Mouse (Mus musculus): Measurements from ENCODE around the gene Whrn. TPM values are rescaled to one million over a fixed set of nuclear protein-coding genes. Genes with fewer than 3 reads are reported as not detected.
A peak's percentile ranks its signal among the peaks of the same experiment; 100 is the strongest.

Whrn gene
- polyA plus RNA-seq, 1 experiment from 2014 or later, result 8.7 TPM

DNA sequence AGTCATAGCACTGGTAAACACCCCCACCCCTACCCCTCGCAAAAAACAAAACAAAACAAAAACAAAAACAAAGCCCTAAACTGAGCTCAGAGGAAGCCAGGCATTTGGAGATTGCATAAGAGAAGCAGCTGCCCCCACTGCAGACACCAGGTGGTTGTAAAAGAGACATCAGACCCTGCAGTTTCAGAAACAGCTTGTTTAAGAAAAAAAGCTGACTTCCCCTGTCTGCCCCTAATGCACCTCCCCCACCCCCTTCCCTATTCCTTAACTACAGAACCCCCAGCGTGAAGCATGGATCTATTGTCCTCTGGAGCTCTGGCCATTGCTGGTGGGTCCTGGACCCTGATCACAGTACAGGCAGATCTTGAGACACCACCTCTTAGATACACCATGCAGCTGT is 21.4 kb downstream of the Whrn start:
- Histone ChIP-seq H3K27me3 (ENCODE audit: control insufficient read depth, insufficient read depth, low read length) (no peaks in the 10 kb centered on the region), H3K27ac (ENCODE audit: low read depth, low read length) (no peak overlapping the region), H3K4me1 (ENCODE audit: control insufficient read depth, insufficient read depth, low read length) (no peaks in the 10 kb centered on the region), H3K9ac (ENCODE audit: low read depth, low read length) (no peak overlapping the region), H3K4me2 (replicated peaks; ENCODE audit: low read depth, low read length) (no peak overlapping the region), H3K9me3 (ENCODE audit: control insufficient read depth, low read length) (no peaks in the 10 kb centered on the region), H3K4me3 (ENCODE audit: low read length) (no peak overlapping the region), H3K36me3 (ENCODE audit: control insufficient read depth, insufficient read depth, low read length) (no peaks in the 10 kb centered on the region)
- 18% methylated on average over 2 of the region's 2 CpGs for WGBS
- ATAC-seq (ENCODE audit: low FRiP score, low TSS enrichment), result no peak

DNA sequence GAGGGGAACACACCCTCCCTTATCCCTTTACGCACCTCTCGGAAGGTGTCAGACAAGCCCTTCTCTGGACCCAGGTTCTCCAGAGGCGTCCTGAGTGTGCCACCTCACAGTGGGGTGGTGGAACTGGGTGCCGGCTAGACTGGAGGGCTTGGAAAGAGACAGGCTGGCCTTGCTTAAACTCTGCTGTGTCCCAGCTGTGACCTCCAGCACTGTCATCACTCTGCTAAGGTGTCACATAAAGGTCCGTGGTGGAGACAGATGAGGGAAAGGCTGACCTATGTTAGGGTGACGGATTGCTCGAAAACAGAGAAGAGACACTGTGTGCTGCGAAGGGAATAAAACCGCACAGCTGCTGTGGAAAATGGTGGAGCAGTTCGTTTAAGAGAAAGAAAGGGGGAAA is 28.5 kb downstream of the Whrn start:
- peak; percentile 30; the same call in 1 of the 2 replicates for ATAC-seq (ENCODE audit: low FRiP score, low TSS enrichment)
- Histone ChIP-seq H3K4me3 (ENCODE audit: low read length) (no peak overlapping the region), H3K9ac (ENCODE audit: low read depth, low read length) (no peak overlapping the region), H3K9me3 (ENCODE audit: control insufficient read depth, low read length) (no peaks in the 10 kb centered on the region; the same call in 1 of the 2 replicates), H3K27me3 (ENCODE audit: control insufficient read depth, insufficient read depth, low read length) (no peaks in the 10 kb centered on the region), H3K27ac (ENCODE audit: low read depth, low read length) (no peak overlapping the region), H3K4me2 (replicated peaks; ENCODE audit: low read depth, low read length) (no peak overlapping the region), H3K4me1 (ENCODE audit: control insufficient read depth, insufficient read depth, low read length) (peaks cover 3% of the 10 kb centered on the region), H3K36me3 (ENCODE audit: control insufficient read depth, insufficient read depth, low read length) (peaks cover 2% of the 10 kb centered on the region; the same call in 1 of the 2 replicates)
- 22% methylated on average over 10 of the region's 10 CpGs for WGBS

DNA sequence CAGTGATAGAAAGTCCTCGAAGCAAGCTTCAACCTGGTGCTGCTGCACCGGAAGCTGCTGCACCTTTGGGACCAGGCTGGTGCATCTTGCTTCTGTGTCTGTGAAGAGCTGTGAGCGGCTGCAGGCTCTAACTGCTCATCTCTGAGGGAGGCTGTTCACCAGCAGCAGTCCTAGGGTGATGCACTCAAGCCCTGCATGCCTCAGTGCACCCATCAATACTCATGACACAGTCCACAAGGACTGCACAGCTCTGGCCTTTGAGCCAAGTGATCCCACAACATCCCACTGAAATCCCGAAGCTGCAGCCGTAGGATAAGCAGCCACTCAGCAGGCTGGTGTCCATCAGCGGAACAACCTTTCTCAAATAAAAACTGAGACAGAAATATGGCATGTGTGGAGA is 29.6 kb downstream of the Whrn start:
- Histone ChIP-seq H3K4me1 (ENCODE audit: control insufficient read depth, insufficient read depth, low read length) (peaks cover 3% of the 10 kb centered on the region), H3K27me3 (ENCODE audit: control insufficient read depth, insufficient read depth, low read length) (no peaks in the 10 kb centered on the region), H3K27ac (ENCODE audit: low read depth, low read length) (no peak overlapping the region), H3K4me2 (replicated peaks; ENCODE audit: low read depth, low read length) (no peak overlapping the region), H3K9me3 (ENCODE audit: control insufficient read depth, low read length) (no peaks in the 10 kb centered on the region; the same call in 1 of the 2 replicates), H3K9ac (ENCODE audit: low read depth, low read length) (no peak overlapping the region), H3K36me3 (ENCODE audit: control insufficient read depth, insufficient read depth, low read length) (peaks cover 2% of the 10 kb centered on the region; the same call in 1 of the 2 replicates), H3K4me3 (ENCODE audit: low read length) (no peak overlapping the region)
- WGBS, result 50% methylated on average over 6 of the region's 6 CpGs
- ATAC-seq (ENCODE audit: low FRiP score, low TSS enrichment), result peak; percentile 37; the same call in 1 of the 2 replicates

DNA sequence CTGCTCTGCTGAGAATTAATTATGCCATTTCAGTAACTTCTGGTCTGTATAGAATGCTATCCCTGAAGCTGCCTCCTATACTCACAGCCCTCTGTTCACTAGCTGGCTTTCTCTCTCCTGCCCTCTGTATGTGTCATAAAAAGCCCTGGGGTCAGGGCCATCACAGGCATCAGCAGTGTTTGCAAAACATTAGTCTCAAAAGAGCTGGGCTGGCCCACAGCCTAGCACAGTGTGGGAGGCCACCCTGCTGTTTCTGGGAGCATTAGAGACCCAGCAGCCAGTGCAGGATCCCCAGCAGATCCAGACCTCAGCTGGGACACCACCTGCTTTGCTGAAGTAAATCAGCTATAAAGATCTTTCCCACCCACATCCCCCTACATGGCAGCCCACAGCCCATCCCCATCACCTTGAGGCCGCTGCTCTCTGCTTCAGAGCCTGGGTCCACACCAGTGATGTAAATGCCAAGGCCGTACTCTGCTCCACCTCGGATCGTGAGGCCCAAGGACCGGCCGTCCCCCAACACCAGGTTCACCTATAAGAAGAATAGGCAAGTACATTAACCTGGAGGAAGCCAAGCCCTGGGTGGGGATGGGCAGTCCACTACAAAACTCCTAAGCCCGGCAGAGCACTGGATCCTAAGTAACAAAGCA is 34.8 kb downstream of the Whrn start:
- Histone ChIP-seq H3K9me3 (ENCODE audit: control insufficient read depth, low read length) (no peaks in the 10 kb centered on the region), H3K27me3 (ENCODE audit: control insufficient read depth, insufficient read depth, low read length) (no peaks in the 10 kb centered on the region), H3K27ac (ENCODE audit: low read depth, low read length) (no peak overlapping the region), H3K4me3 (ENCODE audit: low read length) (no peak overlapping the region), H3K9ac (ENCODE audit: low read depth, low read length) (no peak overlapping the region), H3K4me1 (ENCODE audit: control insufficient read depth, insufficient read depth, low read length) (no peaks in the 10 kb centered on the region; the same call in 1 of the 2 replicates), H3K36me3 (ENCODE audit: control insufficient read depth, insufficient read depth, low read length) (no peaks in the 10 kb centered on the region), H3K4me2 (replicated peaks; ENCODE audit: low read depth, low read length) (no peak overlapping the region)
- ATAC-seq (ENCODE audit: low FRiP score, low TSS enrichment), result no peak
- 71% methylated on average over 7 of the region's 7 CpGs for WGBS

DNA sequence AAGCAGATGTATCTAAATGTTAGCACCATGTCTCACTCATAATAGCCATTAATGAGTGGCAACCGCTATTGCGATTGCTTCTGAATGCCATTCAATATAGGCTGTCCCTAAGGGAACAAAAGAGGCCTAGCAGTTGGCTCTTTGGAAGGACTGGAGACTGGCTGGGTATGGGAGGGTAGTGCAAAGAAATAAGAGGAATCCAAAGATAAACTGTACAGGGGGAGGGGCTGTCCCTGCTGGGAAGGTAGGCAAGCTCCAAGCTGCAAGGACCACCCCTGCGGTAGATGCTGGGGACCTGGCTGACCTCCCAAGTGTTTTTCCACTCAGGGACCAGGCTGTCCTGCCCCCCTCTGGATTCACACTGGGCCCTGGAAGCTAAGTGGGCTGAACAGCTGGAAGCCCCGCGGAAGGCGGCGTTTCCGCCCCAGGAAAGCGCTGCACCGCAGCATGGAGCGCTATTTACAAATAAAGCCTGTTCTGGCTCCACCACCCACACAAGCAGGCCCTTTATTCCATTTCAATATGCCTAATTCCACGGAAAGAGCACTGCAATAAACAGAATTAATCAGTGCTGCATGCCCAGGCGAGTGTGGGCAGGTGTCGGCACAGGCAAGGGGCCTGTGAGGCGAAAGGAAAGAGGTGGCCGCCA is 36.5 kb downstream of the Whrn start:
- Histone ChIP-seq H3K4me3 (ENCODE audit: low read length) (no peak overlapping the region), H3K9me3 (ENCODE audit: control insufficient read depth, low read length) (no peaks in the 10 kb centered on the region), H3K36me3 (ENCODE audit: control insufficient read depth, insufficient read depth, low read length) (no peaks in the 10 kb centered on the region), H3K4me2 (replicated peaks; ENCODE audit: low read depth, low read length) (no peak overlapping the region), H3K4me1 (ENCODE audit: control insufficient read depth, insufficient read depth, low read length) (no peaks in the 10 kb centered on the region; the same call in 1 of the 2 replicates), H3K27me3 (ENCODE audit: control insufficient read depth, insufficient read depth, low read length) (no peaks in the 10 kb centered on the region), H3K9ac (ENCODE audit: low read depth, low read length) (no peak overlapping the region), H3K27ac (ENCODE audit: low read depth, low read length) (no peak overlapping the region)
- WGBS, result 54% methylated on average over 16 of the region's 16 CpGs
- no peak for ATAC-seq (ENCODE audit: low FRiP score, low TSS enrichment)

DNA sequence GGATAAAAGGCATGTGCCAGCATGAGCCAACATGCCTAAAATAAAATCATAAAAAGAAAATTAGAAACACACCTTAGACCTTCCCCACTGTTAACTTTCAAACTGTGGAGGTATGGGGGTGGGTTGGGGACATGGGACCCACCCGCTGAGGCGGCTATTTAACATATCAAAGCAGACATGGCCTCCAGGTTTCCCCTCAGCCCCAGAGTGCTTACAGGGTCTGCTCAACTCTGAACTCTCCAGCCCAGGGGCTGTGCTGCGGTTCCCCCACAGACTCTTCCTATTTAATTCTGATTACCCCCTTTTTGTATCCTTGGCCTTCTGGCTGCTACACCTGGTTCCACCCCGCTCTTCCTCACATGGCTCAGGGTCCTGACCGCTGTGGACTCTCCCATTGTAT is 39.2 kb downstream of the Whrn start:
- H3K4me1 ChIP-seq (ENCODE audit: control insufficient read depth, insufficient read depth, low read length), result no peaks in the 10 kb centered on the region; the same call in 1 of the 2 replicates
- H3K4me3 ChIP-seq (ENCODE audit: low read length), result no peak overlapping the region
- H3K36me3 ChIP-seq (ENCODE audit: control insufficient read depth, insufficient read depth, low read length), result no peaks in the 10 kb centered on the region
- 74% methylated on average over 5 of the region's 5 CpGs for WGBS
- no peak overlapping the region for H3K27ac ChIP-seq (ENCODE audit: low read depth, low read length)
- no peak for ATAC-seq (ENCODE audit: low FRiP score, low TSS enrichment)
- no peak overlapping the region for H3K4me2 ChIP-seq (replicated peaks; ENCODE audit: low read depth, low read length)
- no peak overlapping the region for H3K9ac ChIP-seq (ENCODE audit: low read depth, low read length)
- no peaks in the 10 kb centered on the region for H3K9me3 ChIP-seq (ENCODE audit: control insufficient read depth, low read length)
- H3K27me3 ChIP-seq (ENCODE audit: control insufficient read depth, insufficient read depth, low read length), result no peaks in the 10 kb centered on the region

DNA sequence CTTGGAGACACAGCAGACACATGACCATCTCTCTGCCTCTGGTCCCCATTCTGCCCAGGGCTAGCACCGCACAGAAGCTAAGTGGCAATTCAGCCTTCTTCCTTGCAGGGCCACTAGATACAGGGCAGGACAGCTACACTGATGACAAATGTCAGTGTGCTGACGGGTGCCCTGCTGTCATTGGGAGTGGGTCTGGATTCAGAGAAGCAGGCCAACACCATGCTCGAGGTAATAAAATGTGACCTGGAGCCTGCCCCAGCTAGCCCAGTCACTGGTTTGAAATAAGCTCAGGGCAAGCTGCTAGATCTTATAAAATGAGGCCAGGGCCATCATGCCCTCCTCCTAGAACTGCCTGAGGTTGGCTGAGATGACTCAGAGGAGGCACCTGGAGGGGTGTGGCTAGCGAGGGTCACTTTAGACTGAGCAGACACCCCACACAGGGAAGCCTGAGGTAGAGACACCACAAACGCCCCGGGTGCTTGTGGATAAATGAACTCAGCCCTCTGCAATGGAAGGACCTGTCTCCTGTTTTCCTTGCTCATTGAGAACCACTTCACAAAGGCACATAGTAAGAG is 41.8 kb downstream of the Whrn start:
- Histone ChIP-seq H3K9me3 (ENCODE audit: control insufficient read depth, low read length) (peaks cover 4% of the 10 kb centered on the region; the same call in 1 of the 2 replicates), H3K27me3 (ENCODE audit: control insufficient read depth, insufficient read depth, low read length) (no peaks in the 10 kb centered on the region), H3K4me2 (replicated peaks; ENCODE audit: low read depth, low read length) (no peak overlapping the region), H3K27ac (ENCODE audit: low read depth, low read length) (no peak overlapping the region), H3K9ac (ENCODE audit: low read depth, low read length) (no peak overlapping the region), H3K36me3 (ENCODE audit: control insufficient read depth, insufficient read depth, low read length) (no peaks in the 10 kb centered on the region), H3K4me3 (ENCODE audit: low read length) (no peak overlapping the region), H3K4me1 (ENCODE audit: control insufficient read depth, insufficient read depth, low read length) (no peaks in the 10 kb centered on the region)
- WGBS, result 79% methylated on average over 6 of the region's 6 CpGs
- ATAC-seq (ENCODE audit: low FRiP score, low TSS enrichment), result no peak

DNA sequence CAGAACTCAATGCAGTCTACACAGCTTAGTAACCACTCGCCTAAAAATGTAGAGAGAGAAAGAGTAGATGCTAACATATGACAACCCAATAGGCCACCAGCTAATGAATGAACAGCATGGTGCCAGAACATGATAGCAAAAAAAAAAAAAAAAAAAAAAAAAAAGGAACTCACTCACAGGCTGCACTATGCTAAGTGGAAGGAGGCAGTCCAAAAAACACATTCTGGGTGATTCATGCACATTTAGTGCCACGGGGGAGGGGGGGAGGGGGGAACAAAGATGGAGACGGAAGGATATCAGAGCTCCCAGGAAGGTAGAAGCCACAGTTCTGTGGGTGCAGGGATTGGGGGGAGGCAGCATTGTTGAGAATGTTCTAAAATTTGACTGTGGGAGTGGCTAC is 43.2 kb downstream of the Whrn start:
- Histone ChIP-seq H3K9me3 (ENCODE audit: control insufficient read depth, low read length) (peaks cover 4% of the 10 kb centered on the region; the same call in 1 of the 2 replicates), H3K4me2 (replicated peaks; ENCODE audit: low read depth, low read length) (no peak overlapping the region), H3K27ac (ENCODE audit: low read depth, low read length) (no peak overlapping the region), H3K4me1 (ENCODE audit: control insufficient read depth, insufficient read depth, low read length) (no peaks in the 10 kb centered on the region), H3K4me3 (ENCODE audit: low read length) (no peak overlapping the region), H3K9ac (ENCODE audit: low read depth, low read length) (no peak overlapping the region), H3K36me3 (ENCODE audit: control insufficient read depth, insufficient read depth, low read length) (no peaks in the 10 kb centered on the region), H3K27me3 (ENCODE audit: control insufficient read depth, insufficient read depth, low read length) (no peaks in the 10 kb centered on the region)
- ATAC-seq (ENCODE audit: low FRiP score, low TSS enrichment), result no peak
- WGBS, result 77% methylated on average over 3 of the region's 3 CpGs

DNA sequence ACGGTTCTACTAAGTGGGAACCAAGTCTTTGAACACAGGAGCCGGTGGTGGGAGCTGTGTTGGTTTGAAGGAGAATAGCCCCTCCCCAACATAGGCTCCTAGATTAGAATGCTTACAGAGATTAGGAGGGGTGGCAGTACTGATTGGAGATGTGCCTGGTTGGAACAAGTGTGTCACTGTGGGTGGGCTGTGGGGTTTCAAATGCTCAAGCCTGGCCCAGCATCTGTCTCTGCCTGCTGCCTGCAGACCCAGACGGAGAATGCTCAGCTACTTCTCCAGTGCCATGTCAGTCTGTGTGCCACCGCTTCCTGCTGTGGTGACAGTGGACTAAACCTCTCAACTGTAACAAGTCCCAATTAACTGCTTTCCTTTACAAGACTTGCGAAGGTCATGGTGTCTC is 45.2 kb downstream of the Whrn start:
- Histone ChIP-seq H3K36me3 (ENCODE audit: control insufficient read depth, insufficient read depth, low read length) (no peaks in the 10 kb centered on the region), H3K27ac (ENCODE audit: low read depth, low read length) (no peak overlapping the region), H3K4me2 (replicated peaks; ENCODE audit: low read depth, low read length) (no peak overlapping the region), H3K9ac (ENCODE audit: low read depth, low read length) (no peak overlapping the region), H3K27me3 (ENCODE audit: control insufficient read depth, insufficient read depth, low read length) (no peaks in the 10 kb centered on the region), H3K4me1 (ENCODE audit: control insufficient read depth, insufficient read depth, low read length) (no peaks in the 10 kb centered on the region), H3K9me3 (ENCODE audit: control insufficient read depth, low read length) (peaks cover 7% of the 10 kb centered on the region; the same call in 1 of the 2 replicates), H3K4me3 (ENCODE audit: low read length) (no peak overlapping the region)
- WGBS, result 86% methylated on average over 5 of the region's 5 CpGs
- ATAC-seq (ENCODE audit: low FRiP score, low TSS enrichment), result no peak

Data from kidney, embryonic 14.5 days (tissue).